Mouse (Mus musculus) thymus, adult 2 months (tissue): Measurements from ENCODE around the gene Abhd17b. TPM values are rescaled to one million over a fixed set of nuclear protein-coding genes. Genes with fewer than 3 reads are reported as not detected.
"Not testable (repeated sequence)": the region's sequence is repeated elsewhere in the genome, so short reads cannot be mapped to it uniquely, and the experiment has no call there.

Source experiments
- DNase-seq: peaks from one replicate; pipeline ENCODE4 v3.0.0; 2021
- H3K27ac ChIP-seq: fragments of 200-500 bp; 2 replicates; pipeline ENCODE4 v1.5.1; 2012; ENCODE audit warnings: low read length, control low read depth; ENCODE audit not compliant: control insufficient read depth, insufficient read depth
- H3K27me3 ChIP-seq: fragments of 200-500 bp; 2 replicates; pipeline ENCODE4 v1.6.1; 2012; ENCODE audit warnings: mild to moderate bottlenecking, low read length, moderate library complexity, mixed read lengths; ENCODE audit not compliant: control insufficient read depth, insufficient read depth
- H3K36me3 ChIP-seq: fragments of 200-500 bp; 2 replicates; pipeline ENCODE4 v1.6.1; 2012; ENCODE audit warnings: mild to moderate bottlenecking, low read length, moderate library complexity; ENCODE audit not compliant: control insufficient read depth, insufficient read depth
- H3K4me1 ChIP-seq: fragments of 200-500 bp; replicated peaks from 2 replicates; pipeline ENCODE4 v1.6.1; 2012; ENCODE audit warnings: low read length; ENCODE audit not compliant: control insufficient read depth, insufficient read depth
- H3K4me3 ChIP-seq: fragments of 200-500 bp; 2 replicates; pipeline ENCODE4 v1.5.1; 2012; ENCODE audit warnings: mild to moderate bottlenecking, low read length, control low read depth, moderate library complexity; ENCODE audit not compliant: control insufficient read depth, insufficient read depth
- CTCF ChIP-seq: fragments of 200-500 bp; IDR thresholded peaks from 2 replicates; pipeline ENCODE4 v1.5.1; 2012; ENCODE audit warnings: mild to moderate bottlenecking, control low read depth, low read length, moderate library complexity, borderline replicate concordance; ENCODE audit not compliant: control insufficient read depth, poor library complexity, insufficient read depth; ENCODE audit errors: extremely low read depth
- POLR2A ChIP-seq: fragments of 200-500 bp; IDR thresholded peaks from 2 replicates; pipeline ENCODE4 v1.6.1; 2012; ENCODE audit warnings: mild to moderate bottlenecking, low read length, control low read depth, moderate library complexity; ENCODE audit not compliant: control insufficient read depth, poor library complexity, insufficient read depth; ENCODE audit errors: extremely low read depth
- WGBS: fragments of 180-500 bp; shearing (Covaris S2); methylation state at CpG from one replicate; pipeline ENCODE4 v1.1.7; 2018; 5-methylcytosine and 5-hydroxymethylcytosine counted together
- polyA plus RNA-seq: library from polyadenylated mRNA; depleted of rRNA; stranded (reverse); fragments of >200 nt; gene quantifications from 2 replicates; pipeline ENCODE4 v1.2.3, GENCODE M21; 2012

Abhd17b gene
- polyA plus RNA-seq, 1 experiment: 8.2 TPM

DNA sequence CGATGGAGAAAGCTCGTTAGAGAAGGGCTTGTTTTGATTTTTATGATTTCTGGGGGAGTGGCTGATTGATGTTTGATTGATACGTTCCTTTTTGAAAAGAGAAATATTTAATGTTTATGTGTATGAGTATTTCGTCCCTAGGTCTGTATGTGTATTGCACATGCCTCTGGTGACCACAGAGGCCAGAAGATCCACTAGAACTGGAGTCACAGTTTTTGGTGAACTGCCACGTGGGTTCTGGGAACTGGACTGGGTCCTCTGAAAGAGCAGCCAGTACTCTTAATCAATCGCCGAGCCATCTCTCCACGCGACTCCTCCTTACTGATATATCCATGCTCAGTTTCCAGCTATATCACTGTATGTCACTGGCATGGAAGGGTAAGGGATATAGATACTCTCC, 62.5 kb downstream of the Abhd17b start:
- no peaks in the 10 kb centered on the region for H3K27me3 ChIP-seq
- H3K4me3 ChIP-seq: no peak overlapping the region
- peaks cover 5% of the 10 kb centered on the region for H3K4me1 ChIP-seq
- DNase-seq: no peak
- 92% methylated on average over 9 of the region's 9 CpGs for WGBS
- no peaks in the 10 kb centered on the region for H3K36me3 ChIP-seq
- H3K27ac ChIP-seq: no peak overlapping the region
- TF ChIP-seq CTCF: no peak
- no peak for TF ChIP-seq POLR2A

- no peak for DNase-seq
- Histone ChIP-seq H3K27me3 (no peaks in the 10 kb centered on the region), H3K27ac (no peak overlapping the region), H3K4me3 (no peak overlapping the region), H3K36me3 (no peaks in the 10 kb centered on the region), H3K4me1 (peaks cover 5% of the 10 kb centered on the region)
- TF ChIP-seq CTCF (no peak), POLR2A (no peak)
- 95% methylated on average over 3 of the region's 3 CpGs for WGBS
Measured at GRCm38 (mm10) chr19:21716456-21716855, 63.5 kb downstream of the Abhd17b start.

DNA sequence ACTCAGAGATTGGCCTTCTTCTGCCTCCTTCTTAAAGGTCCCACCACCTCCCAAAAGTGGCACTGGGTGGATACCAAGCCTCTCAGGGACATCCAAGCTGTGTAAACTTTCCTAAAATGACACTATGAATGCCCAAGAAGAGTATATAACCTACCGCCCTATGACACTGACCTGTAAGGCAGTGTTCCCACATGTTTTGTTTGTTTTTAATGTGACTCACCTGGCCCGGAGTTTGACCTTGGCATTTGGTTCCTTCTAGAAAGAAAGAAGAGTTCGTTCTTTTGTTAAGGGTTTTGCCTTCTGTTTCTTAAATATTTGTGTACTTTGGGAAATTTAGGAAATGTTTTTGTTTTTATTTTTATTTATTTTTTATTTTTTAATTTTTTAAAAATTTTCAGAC, 66.2 kb downstream of the Abhd17b start:
- TF ChIP-seq POLR2A (no peak), CTCF (no peak)
- Histone ChIP-seq H3K27ac (no peak overlapping the region), H3K36me3 (no peaks in the 10 kb centered on the region), H3K4me1 (no peaks in the 10 kb centered on the region), H3K27me3 (no peaks in the 10 kb centered on the region), H3K4me3 (no peak overlapping the region)
- WGBS: 96% methylated on average over 3 of the region's 3 CpGs
- no peak for DNase-seq

DNA sequence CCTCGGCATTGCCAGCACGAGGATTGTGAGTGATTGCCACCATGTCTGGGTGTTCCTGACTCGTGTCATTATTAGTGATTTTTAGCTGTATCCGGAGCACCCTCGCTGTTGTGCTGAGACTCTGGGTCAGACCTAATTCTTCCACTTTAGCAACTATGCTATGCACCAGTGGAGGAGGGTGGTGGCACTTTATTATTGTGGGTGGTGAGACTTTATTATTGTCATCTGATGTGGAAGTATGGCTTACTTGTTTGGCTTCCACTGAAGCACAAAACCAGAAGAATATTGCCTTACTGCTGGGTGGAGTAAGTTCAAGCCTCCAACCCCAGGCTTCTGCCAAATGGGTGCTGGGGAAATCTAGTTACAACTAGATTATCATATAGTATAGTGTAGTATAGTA, 68.0 kb downstream of the Abhd17b start:
- no peak overlapping the region for H3K4me3 ChIP-seq
- H3K36me3 ChIP-seq: no peaks in the 10 kb centered on the region
- no peak for DNase-seq
- no peaks in the 10 kb centered on the region for H3K27me3 ChIP-seq
- no peaks in the 10 kb centered on the region for H3K4me1 ChIP-seq
- H3K27ac ChIP-seq: no peak overlapping the region
- WGBS: 94% methylated on average over 5 of the region's 5 CpGs
- TF ChIP-seq CTCF (no peak), POLR2A (no peak)

- WGBS: 97% methylated on average over 20 of the region's 20 CpGs
Measured at GRCm38 (mm10) chr19:21723280-21723679, 70.3 kb downstream of the Abhd17b start.

GRCm38 (mm10) chr19:21723911-21724655, 71.1 kb downstream of the Abhd17b start:
- Histone ChIP-seq H3K27me3 (no peaks in the 10 kb centered on the region), H3K36me3 (no peaks in the 10 kb centered on the region), H3K27ac (no peak overlapping the region), H3K4me3 (no peak overlapping the region), H3K4me1 (no peaks in the 10 kb centered on the region)
- WGBS: 85% methylated on average over 8 of the region's 8 CpGs
- DNase-seq: no peak
- no peak for TF ChIP-seq POLR2A
- no peak for TF ChIP-seq CTCF

More at GRCm38 (mm10) chr19:21723280-21723679, 70.3 kb downstream of the Abhd17b start:
- not testable (repeated sequence) for H3K4me3 ChIP-seq, H3K27me3 ChIP-seq, H3K36me3 ChIP-seq, H3K27ac ChIP-seq, DNase-seq, H3K4me1 ChIP-seq

DNA sequence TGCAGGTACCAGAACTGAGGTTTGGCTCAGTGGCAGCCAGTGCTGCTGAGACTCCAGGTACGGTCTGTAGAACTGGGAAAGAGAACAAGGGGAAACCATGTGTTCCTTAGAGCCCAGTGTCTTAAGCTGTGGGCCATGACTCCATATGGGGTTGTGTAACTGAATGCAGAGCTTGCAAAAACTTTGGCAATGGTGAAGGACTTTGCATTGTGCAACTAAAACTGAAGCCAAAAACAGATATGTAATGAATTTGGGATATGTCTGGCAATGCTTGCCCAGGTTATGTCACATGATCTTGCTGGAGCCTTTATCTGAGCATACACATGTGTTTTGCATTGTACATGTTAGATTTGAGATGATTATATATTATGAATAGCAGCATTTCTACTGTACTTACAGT, 72.2 kb downstream of the Abhd17b start:
- no peak overlapping the region for H3K4me3 ChIP-seq
- no peaks in the 10 kb centered on the region for H3K27me3 ChIP-seq
- no peaks in the 10 kb centered on the region for H3K36me3 ChIP-seq
- TF ChIP-seq CTCF (no peak), POLR2A (no peak)
- H3K27ac ChIP-seq: no peak overlapping the region
- no peaks in the 10 kb centered on the region for H3K4me1 ChIP-seq
- WGBS: 93% methylated on average over 1 of the region's 1 CpGs
- no peak for DNase-seq
